Mouse (Mus musculus) liver, embryonic 16.5 days (tissue): ENCODE results near the gene Slain2. TPM values are rescaled to one million over a fixed set of nuclear protein-coding genes. Genes with fewer than 3 reads are reported as not detected.
"Not testable (repeated sequence)": the region's sequence is repeated elsewhere in the genome, so short reads cannot be mapped to it uniquely, and the experiment has no call there.

Experiments used
- ATAC-seq: fragments of 200-750 bp; cut with Nextera tagmentation; 2 replicates; pipeline ENCODE4 v1.8.0; 2017; ENCODE audit warnings: low read depth, mild to moderate bottlenecking, moderate number of reproducible peaks, moderate library complexity
- H3K27ac ChIP-seq: fragments of 300-500 bp; sonication (generic); 2 replicates; pipeline ENCODE4 v1.5.1; 2014; ENCODE audit warnings: mild to moderate bottlenecking, low read length
- H3K27me3 ChIP-seq: fragments of 300-500 bp; sonication (generic); 2 replicates; pipeline ENCODE4 v1.6.1; 2014; ENCODE audit warnings: low read depth, low read length, mixed read lengths; ENCODE audit not compliant: control insufficient read depth, insufficient read depth
- H3K36me3 ChIP-seq: fragments of 300-500 bp; sonication (generic); 2 replicates; pipeline ENCODE4 v1.6.1; 2014; ENCODE audit warnings: mild to moderate bottlenecking; ENCODE audit not compliant: control insufficient read depth, insufficient read depth
- H3K4me1 ChIP-seq: fragments of 300-500 bp; sonication (generic); 2 replicates; pipeline ENCODE4 v1.6.1; 2014; ENCODE audit warnings: low read depth, low read length, mixed read lengths; ENCODE audit not compliant: control insufficient read depth
- H3K4me2 ChIP-seq: fragments of 300-500 bp; sonication (generic); 2 replicates; pipeline ENCODE4 v1.6.1; 2014; ENCODE audit warnings: low read depth, low read length, mixed read lengths
- H3K4me3 ChIP-seq: fragments of 300-500 bp; sonication (generic); 2 replicates; pipeline ENCODE4 v1.5.1; 2014; ENCODE audit warnings: low read depth, mild to moderate bottlenecking, low read length
- H3K9ac ChIP-seq: fragments of 300-500 bp; sonication (generic); 2 replicates; pipeline ENCODE4 v1.6.1; 2014; ENCODE audit warnings: low read depth, low read length
- H3K9me3 ChIP-seq: fragments of 300-500 bp; sonication (generic); replicated peaks from 2 replicates; pipeline ENCODE4 v1.6.1; 2016; ENCODE audit warnings: low read length; ENCODE audit not compliant: control insufficient read depth
- WGBS: fragments of 180-500 bp; shearing (Covaris S2); extraction: QIAGEN DNeasy Blood & Tissue Kit; methylation state at CpG from one replicate; pipeline ENCODE4 v1.1.7; 2014; ENCODE audit not compliant: insufficient replicate concordance; 5-methylcytosine and 5-hydroxymethylcytosine counted together
- polyA plus RNA-seq: library from polyadenylated mRNA; unstranded; fragments of >200 nt; fragmentation: Nextera tagmentation; extraction: Ambion mirVana; gene quantifications from 2 replicates; pipeline ENCODE4 v1.2.1, GENCODE M21; 2015

Gene Slain2
- polyA plus RNA-seq, 1 experiment from 2014 or later: 3.2 TPM

- H3K27ac ChIP-seq: no peak overlapping the region
- no peak for ATAC-seq
- no peaks in the 10 kb centered on the region for H3K9me3 ChIP-seq
Observed at GRCm38 (mm10) chr5:72922796-72923195, 8.7 kb downstream of the Slain2 start.

GRCm38 (mm10) chr5:72927074-72927473 lies 13.0 kb downstream of the Slain2 start:
- Histone ChIP-seq H3K27ac (no peak overlapping the region), H3K4me3 (no peak overlapping the region), H3K4me2 (no peak overlapping the region), H3K9me3 (no peaks in the 10 kb centered on the region), H3K9ac (no peak overlapping the region), H3K4me1 (no peaks in the 10 kb centered on the region; the same call in 1 of the 2 replicates), H3K36me3 (no peaks in the 10 kb centered on the region), H3K27me3 (no peaks in the 10 kb centered on the region)
- no peak for ATAC-seq

More at GRCm38 (mm10) chr5:72922796-72923195, 8.7 kb downstream of the Slain2 start:
- Histone ChIP-seq H3K4me2 (no peak overlapping the region), H3K4me1 (no peaks in the 10 kb centered on the region; the same call in 1 of the 2 replicates), H3K36me3 (no peaks in the 10 kb centered on the region), H3K27me3 (no peaks in the 10 kb centered on the region), H3K9ac (no peak overlapping the region), H3K4me3 (no peak overlapping the region)
- WGBS: 76% methylated on average over 3 of the region's 3 CpGs

DNA sequence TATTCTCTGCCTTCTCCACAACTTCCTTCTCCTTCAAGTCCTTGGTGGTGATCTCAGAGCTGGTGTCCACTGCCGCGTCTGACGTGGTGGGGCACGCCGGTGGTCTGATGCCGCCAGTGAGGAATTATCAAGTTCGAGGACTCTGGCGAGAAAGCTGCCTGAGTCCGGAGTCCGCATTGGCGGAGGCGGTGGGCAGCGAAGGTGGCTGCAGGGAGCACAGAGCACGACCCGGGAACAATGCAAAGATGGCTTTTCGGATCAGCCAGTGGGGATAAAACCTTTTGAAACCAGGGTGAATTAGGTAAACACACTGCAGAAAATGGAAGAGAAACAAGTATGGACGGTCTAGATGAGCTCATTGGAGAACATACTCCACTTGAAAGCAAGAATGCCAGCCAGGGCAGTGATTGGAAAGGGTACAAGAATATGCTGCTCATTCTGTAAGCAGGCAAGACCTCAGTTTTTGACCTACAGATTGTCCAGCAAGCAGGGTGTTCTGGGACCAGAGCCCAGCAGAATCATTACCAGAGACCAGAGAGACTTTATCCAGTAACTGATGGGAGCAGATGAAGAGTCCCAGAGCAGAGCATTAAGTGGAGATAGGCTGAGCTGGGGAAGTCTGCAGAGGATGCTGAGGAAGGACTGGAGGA lies 19.0 kb downstream of the Slain2 start:
- 84% methylated on average over 17 of the region's 17 CpGs for WGBS
- ATAC-seq: no peak

DNA sequence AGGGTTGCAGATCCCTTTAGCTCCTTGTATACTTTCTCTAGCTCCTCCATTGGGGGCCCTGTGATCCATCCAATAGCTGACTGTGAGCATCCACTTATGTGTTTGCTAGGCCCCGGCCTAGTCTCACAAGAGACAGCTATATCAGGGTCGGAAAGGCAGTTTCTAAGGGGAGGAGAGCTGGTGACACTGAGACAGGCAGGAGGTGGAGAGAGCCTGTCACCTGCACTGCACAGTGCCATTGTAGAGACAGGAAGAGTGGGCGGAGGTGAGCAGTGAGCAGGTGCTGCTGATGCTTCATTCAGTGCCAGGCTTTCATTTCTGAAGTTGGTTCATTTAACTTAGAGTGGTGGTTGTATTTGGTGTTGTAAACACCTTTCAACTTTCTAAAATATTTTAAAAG lies 24.3 kb downstream of the Slain2 start:
- not testable (repeated sequence) for ATAC-seq, H3K4me2 ChIP-seq, H3K4me3 ChIP-seq, H3K27ac ChIP-seq, H3K27me3 ChIP-seq, H3K9ac ChIP-seq, H3K4me1 ChIP-seq, H3K9me3 ChIP-seq, H3K36me3 ChIP-seq
- WGBS: 76% methylated on average over 3 of the region's 3 CpGs

More for the DNA sequence above, 19.0 kb downstream of the Slain2 start:
- H3K36me3 ChIP-seq: no peaks in the 10 kb centered on the region
- H3K9me3 ChIP-seq: no peaks in the 10 kb centered on the region
- H3K4me1 ChIP-seq: no peaks in the 10 kb centered on the region
- H3K9ac ChIP-seq: no peak overlapping the region
- H3K4me2 ChIP-seq: no peak overlapping the region
- H3K27me3 ChIP-seq: no peaks in the 10 kb centered on the region
- H3K4me3 ChIP-seq: no peak overlapping the region
- no peak overlapping the region for H3K27ac ChIP-seq

GRCm38 (mm10) chr5:72939311-72939710 lies 25.2 kb downstream of the Slain2 start:
- H3K36me3 ChIP-seq: no peaks in the 10 kb centered on the region
- no peaks in the 10 kb centered on the region for H3K27me3 ChIP-seq
- no peak overlapping the region for H3K9ac ChIP-seq
- H3K4me1 ChIP-seq: no peaks in the 10 kb centered on the region
- no peak for ATAC-seq
- H3K9me3 ChIP-seq: no peaks in the 10 kb centered on the region
- 62% methylated on average over 2 of the region's 2 CpGs for WGBS
- H3K27ac ChIP-seq: no peak overlapping the region
- no peak overlapping the region for H3K4me2 ChIP-seq
- no peak overlapping the region for H3K4me3 ChIP-seq

DNA sequence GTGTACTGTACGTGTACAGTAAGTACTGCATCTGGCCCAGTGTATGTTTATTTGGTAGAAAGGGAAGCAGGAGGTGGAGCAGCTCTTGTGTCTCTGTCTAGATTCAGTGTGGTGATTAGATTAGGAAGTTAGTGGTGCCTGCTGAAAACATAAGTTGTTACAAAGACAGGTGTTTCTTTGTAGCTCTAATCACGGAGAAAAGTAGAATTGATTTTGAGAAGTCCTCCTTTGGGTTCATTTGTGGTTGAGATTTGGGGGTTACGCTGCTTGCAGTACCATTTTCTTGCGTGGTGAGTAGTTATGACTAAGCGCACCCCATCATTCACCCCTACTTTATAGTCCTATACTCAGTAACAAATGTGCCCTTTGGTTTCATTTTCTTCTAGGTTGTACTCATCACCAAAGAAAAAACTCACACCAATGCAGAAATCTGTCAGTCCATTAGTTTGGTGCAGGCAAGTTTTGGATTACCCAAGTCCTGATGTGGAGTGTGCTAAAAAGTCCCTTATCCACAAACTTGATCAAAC lies 26.9 kb downstream of the Slain2 start:
- no peaks in the 10 kb centered on the region for H3K36me3 ChIP-seq
- H3K9ac ChIP-seq: no peak overlapping the region
- no peak overlapping the region for H3K4me2 ChIP-seq
- H3K27ac ChIP-seq: no peak overlapping the region
- WGBS: 63% methylated on average over 5 of the region's 5 CpGs
- H3K4me3 ChIP-seq: no peak overlapping the region
- no peaks in the 10 kb centered on the region for H3K4me1 ChIP-seq
- no peak for ATAC-seq
- no peaks in the 10 kb centered on the region for H3K9me3 ChIP-seq
- no peaks in the 10 kb centered on the region for H3K27me3 ChIP-seq

GRCm38 (mm10) chr5:72948136-72948535 lies 34.0 kb downstream of the Slain2 start:
- Histone ChIP-seq H3K27ac (no peak overlapping the region), H3K36me3 (no peaks in the 10 kb centered on the region), H3K27me3 (no peaks in the 10 kb centered on the region), H3K4me3 (no peak overlapping the region), H3K4me2 (no peak overlapping the region), H3K9me3 (no peaks in the 10 kb centered on the region), H3K4me1 (no peaks in the 10 kb centered on the region), H3K9ac (no peak overlapping the region)
- no peak for ATAC-seq
- WGBS: 65% methylated on average over 1 of the region's 1 CpGs

DNA sequence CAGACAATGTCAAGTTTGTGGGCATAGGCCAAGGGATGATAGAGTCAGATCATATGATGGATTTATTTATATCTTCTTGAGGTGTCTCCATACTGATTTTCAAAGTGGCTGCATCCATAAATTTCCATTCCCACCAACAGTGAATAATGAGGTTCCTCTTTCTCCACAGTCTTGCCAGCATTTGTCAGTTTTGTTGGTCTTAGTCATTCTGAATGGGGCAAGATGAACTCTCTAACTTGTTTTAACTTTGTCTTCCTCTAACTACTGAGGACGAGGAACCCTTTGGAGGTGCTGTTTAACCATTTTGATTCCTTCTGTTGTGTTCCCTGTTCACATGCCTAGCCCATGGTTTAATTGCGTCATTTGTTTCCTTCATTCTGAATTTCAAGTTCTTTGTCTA lies 36.1 kb downstream of the Slain2 start:
- Histone ChIP-seq H3K27me3 (no peaks in the 10 kb centered on the region), H3K27ac (no peak overlapping the region), H3K9me3 (no peaks in the 10 kb centered on the region), H3K4me3 (no peak overlapping the region), H3K4me2 (no peak overlapping the region), H3K9ac (no peak overlapping the region), H3K4me1 (no peaks in the 10 kb centered on the region), H3K36me3 (no peaks in the 10 kb centered on the region)
- 55% methylated on average over 2 of the region's 2 CpGs for WGBS
- no peak for ATAC-seq

DNA sequence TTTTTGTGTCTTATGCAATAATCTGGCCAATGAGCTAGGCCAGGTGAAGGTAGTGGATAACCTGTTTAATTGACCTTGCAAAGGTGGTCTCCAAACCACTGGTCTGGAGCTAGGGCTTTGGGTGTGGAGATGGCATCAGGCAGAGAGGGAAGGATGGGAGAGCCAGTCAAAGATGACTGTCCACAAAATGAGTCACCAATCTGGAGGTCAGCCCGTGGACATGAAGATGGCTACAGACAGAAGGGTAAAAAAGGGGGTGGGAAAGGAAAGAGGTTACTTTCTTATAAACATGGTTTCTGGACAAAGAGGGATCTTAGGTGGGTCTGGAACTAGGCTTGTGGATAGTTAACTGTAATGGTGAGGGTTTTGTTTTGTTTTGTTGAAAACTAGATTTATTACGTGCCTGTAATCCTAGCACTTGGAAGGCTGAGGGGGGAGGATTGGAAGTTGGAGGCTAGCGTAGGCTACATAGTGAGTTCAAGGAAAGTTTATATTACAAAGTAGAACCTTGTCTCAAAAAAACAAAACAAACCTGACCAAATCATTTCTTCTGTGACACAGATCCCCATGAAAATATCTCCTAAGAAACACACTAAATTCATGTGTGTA lies 40.0 kb downstream of the Slain2 start:
- Histone ChIP-seq H3K9ac (no peak overlapping the region), H3K4me2 (no peak overlapping the region), H3K4me3 (no peak overlapping the region), H3K27me3 (no peaks in the 10 kb centered on the region), H3K27ac (no peak overlapping the region), H3K9me3 (no peaks in the 10 kb centered on the region), H3K4me1 (no peaks in the 10 kb centered on the region), H3K36me3 (no peaks in the 10 kb centered on the region)
- ATAC-seq: no peak
- WGBS: 64% methylated on average over 3 of the region's 3 CpGs
